Mouse (Mus musculus) embryonic facial prominence, embryonic 12.5 days (tissue): ENCODE measurements at regions not wholly inside any gene's neighbourhood (a gene's known extent, or its start where the extent isn't known, plus 50 kb on each side); places are given as distances from the start of the nearest gene placed in this dataset.

Source experiments
- ATAC-seq: fragments of 200-750 bp; cut with Nextera tagmentation; 2 replicates; pipeline ENCODE4 v1.8.0; 2017; ENCODE audit not compliant: insufficient number of reproducible peaks, insufficient read depth, low FRiP score, low TSS enrichment
- H3K27ac ChIP-seq: fragments of 300-500 bp; sonication (generic); 2 replicates; pipeline ENCODE4 v1.5.1; 2016; ENCODE audit warnings: mild to moderate bottlenecking
- H3K27me3 ChIP-seq: fragments of 300-500 bp; sonication (generic); 2 replicates; pipeline ENCODE4 v1.6.1; 2016; ENCODE audit warnings: mild to moderate bottlenecking, moderate library complexity
- H3K36me3 ChIP-seq: fragments of 300-500 bp; sonication (generic); 2 replicates; pipeline ENCODE4 v1.6.1; 2016; ENCODE audit warnings: mild to moderate bottlenecking
- H3K4me1 ChIP-seq: fragments of 300-500 bp; sonication (generic); 2 replicates; pipeline ENCODE4 v1.6.1; 2016
- H3K4me2 ChIP-seq: fragments of 300-500 bp; sonication (generic); replicated peaks from 2 replicates; pipeline ENCODE4 v1.6.1; 2016; ENCODE audit warnings: mild to moderate bottlenecking, moderate library complexity
- H3K4me3 ChIP-seq: fragments of 300-500 bp; sonication (generic); 2 replicates; pipeline ENCODE4 v1.5.1; 2016; ENCODE audit warnings: mild to moderate bottlenecking
- H3K9ac ChIP-seq: fragments of 300-500 bp; sonication (generic); 2 replicates; pipeline ENCODE4 v1.6.1; 2016; ENCODE audit warnings: mild to moderate bottlenecking, moderate library complexity
- H3K9me3 ChIP-seq: fragments of 300-500 bp; sonication (generic); 2 replicates; pipeline ENCODE4 v1.6.1; 2016; ENCODE audit warnings: mild to moderate bottlenecking, moderate library complexity
- WGBS: fragments of 180-500 bp; shearing (Covaris S2); methylation state at CpG from one replicate; pipeline ENCODE4 v1.1.7; 2016; 5-methylcytosine and 5-hydroxymethylcytosine counted together

DNA sequence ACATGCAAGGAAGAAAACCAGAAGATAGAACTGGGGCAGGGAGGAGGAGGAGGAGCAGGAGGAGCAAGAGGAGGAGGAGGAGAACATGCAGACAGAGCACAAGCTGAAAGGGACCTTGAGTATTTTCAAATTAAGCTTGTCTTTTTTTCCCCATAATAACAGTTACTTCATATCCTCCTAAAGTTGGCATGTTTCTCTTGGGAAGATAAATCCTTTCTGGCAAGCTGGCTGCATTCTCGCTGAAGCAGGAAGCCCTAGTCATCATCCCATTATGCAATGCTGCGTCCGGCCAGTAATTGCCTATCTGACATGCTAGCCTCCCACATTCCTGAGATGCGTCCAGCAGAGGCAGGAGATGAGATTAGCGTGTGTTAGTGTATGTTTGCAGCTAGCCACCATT is 112.3 kb downstream of the Trib2 start:
- no peak for ATAC-seq
- H3K27ac ChIP-seq: no peak overlapping the region
- H3K9ac ChIP-seq: no peak overlapping the region
- WGBS: 20% methylated on average over 5 of the region's 5 CpGs
- no peaks in the 10 kb centered on the region for H3K9me3 ChIP-seq
- no peaks in the 10 kb centered on the region for H3K36me3 ChIP-seq
- H3K4me1 ChIP-seq: peaks cover 3% of the 10 kb centered on the region; the same call in 1 of the 2 replicates
- H3K27me3 ChIP-seq: no peaks in the 10 kb centered on the region
- H3K4me3 ChIP-seq: no peak overlapping the region
- H3K4me2 ChIP-seq: no peak overlapping the region

GRCm38 (mm10) chr12:15702137-15702536 is 114.6 kb downstream of the Trib2 start:
- Histone ChIP-seq H3K36me3 (no peaks in the 10 kb centered on the region), H3K9me3 (no peaks in the 10 kb centered on the region), H3K4me2 (no peak overlapping the region), H3K27ac (no peak overlapping the region), H3K4me3 (no peak overlapping the region), H3K9ac (no peak overlapping the region), H3K27me3 (no peaks in the 10 kb centered on the region), H3K4me1 (peaks cover 14% of the 10 kb centered on the region)
- no peak for ATAC-seq
- 96% methylated on average over 1 of the region's 1 CpGs for WGBS

DNA sequence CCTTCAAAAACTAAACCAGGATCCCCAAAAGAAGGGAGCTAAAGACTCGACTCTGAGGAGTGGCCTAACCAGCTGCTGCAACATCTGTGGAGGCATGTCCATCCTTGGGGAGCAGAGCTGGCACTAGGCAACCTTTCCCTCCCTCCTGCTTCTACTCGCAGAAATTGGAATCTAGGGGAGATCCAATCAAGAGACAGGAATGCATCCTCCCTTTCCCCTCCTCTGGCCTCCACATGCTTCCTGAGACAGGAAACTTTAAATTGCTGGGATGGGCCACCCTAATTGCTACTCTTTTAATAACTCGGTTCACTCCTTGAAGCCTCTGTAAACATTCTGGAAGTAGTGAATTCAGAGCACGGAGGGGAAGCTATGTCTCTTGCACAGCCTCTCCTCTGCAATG is 117.9 kb downstream of the Trib2 start:
- Histone ChIP-seq H3K4me2 (no peak overlapping the region), H3K36me3 (no peaks in the 10 kb centered on the region), H3K27me3 (no peaks in the 10 kb centered on the region), H3K9ac (no peak overlapping the region), H3K4me3 (no peak overlapping the region), H3K9me3 (no peaks in the 10 kb centered on the region), H3K27ac (peak overlapping the region; percentile 46; the same call in 1 of the 2 replicates), H3K4me1 (peaks cover 12% of the 10 kb centered on the region)
- WGBS: 20% methylated on average over 4 of the region's 4 CpGs
- ATAC-seq: no peak

GRCm38 (mm10) chr12:15698042-15698771 is 118.5 kb downstream of the Trib2 start:
- no peak for ATAC-seq
- Histone ChIP-seq H3K27ac (peak overlapping the region; percentile 46; the same call in 1 of the 2 replicates), H3K4me1 (peaks cover 12% of the 10 kb centered on the region), H3K9ac (no peak overlapping the region), H3K36me3 (no peaks in the 10 kb centered on the region), H3K4me3 (no peak overlapping the region), H3K9me3 (no peaks in the 10 kb centered on the region), H3K27me3 (no peaks in the 10 kb centered on the region), H3K4me2 (no peak overlapping the region)
- 50% methylated on average over 6 of the region's 6 CpGs for WGBS

DNA sequence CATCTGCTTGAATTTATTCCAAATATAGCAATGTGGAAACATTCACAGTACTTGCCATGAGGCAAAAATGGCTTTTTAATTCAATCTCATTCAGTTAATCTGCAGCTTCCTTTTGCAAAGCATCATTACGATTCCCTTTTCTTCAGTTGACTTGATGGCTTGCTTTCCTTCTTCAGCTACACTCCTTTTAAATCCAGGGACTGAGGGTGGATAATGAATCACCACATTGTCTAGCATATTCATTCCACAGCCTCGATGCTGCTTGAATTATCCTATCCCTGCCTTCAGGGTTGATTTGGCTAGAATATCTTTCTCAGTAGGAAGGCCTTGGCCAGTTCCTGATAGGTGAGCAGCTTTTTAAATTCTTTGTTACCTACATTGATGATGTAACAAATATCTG is 128.4 kb downstream of the Trib2 start:
- H3K36me3 ChIP-seq: no peaks in the 10 kb centered on the region
- H3K4me2 ChIP-seq: no peak overlapping the region
- ATAC-seq: no peak
- H3K27me3 ChIP-seq: no peaks in the 10 kb centered on the region
- no peaks in the 10 kb centered on the region for H3K4me1 ChIP-seq
- no peak overlapping the region for H3K9ac ChIP-seq
- no peak overlapping the region for H3K27ac ChIP-seq
- 72% methylated on average over 2 of the region's 2 CpGs for whole genome bisulfite sequencing
- no peak overlapping the region for H3K4me3 ChIP-seq
- H3K9me3 ChIP-seq: no peaks in the 10 kb centered on the region

GRCm38 (mm10) chr12:15684311-15684710 is 132.4 kb downstream of the Trib2 start:
- WGBS: 50% methylated on average over 5 of the region's 5 CpGs
- ATAC-seq: no peak
- Histone ChIP-seq H3K4me1 (no peaks in the 10 kb centered on the region), H3K4me2 (no peak overlapping the region), H3K36me3 (no peaks in the 10 kb centered on the region), H3K4me3 (no peak overlapping the region), H3K27ac (no peak overlapping the region), H3K9me3 (no peaks in the 10 kb centered on the region), H3K9ac (no peak overlapping the region), H3K27me3 (no peaks in the 10 kb centered on the region)

GRCm38 (mm10) chr12:15681678-15682355 is 134.9 kb downstream of the Trib2 start:
- Histone ChIP-seq H3K27ac (no peak overlapping the region), H3K9ac (no peak overlapping the region), H3K27me3 (no peaks in the 10 kb centered on the region), H3K4me1 (no peaks in the 10 kb centered on the region), H3K4me3 (no peak overlapping the region), H3K4me2 (no peak overlapping the region), H3K9me3 (no peaks in the 10 kb centered on the region), H3K36me3 (no peaks in the 10 kb centered on the region)
- WGBS: 82% methylated on average over 5 of the region's 5 CpGs
- ATAC-seq: no peak

- WGBS: 76% methylated on average over 3 of the region's 3 CpGs
- Histone ChIP-seq H3K27ac (no peak overlapping the region), H3K4me2 (no peak overlapping the region), H3K9me3 (no peaks in the 10 kb centered on the region), H3K4me3 (no peak overlapping the region), H3K27me3 (no peaks in the 10 kb centered on the region), H3K36me3 (no peaks in the 10 kb centered on the region), H3K4me1 (no peaks in the 10 kb centered on the region), H3K9ac (no peak overlapping the region)
- no peak for ATAC-seq
Observed at GRCm38 (mm10) chr12:15676127-15676526, 140.6 kb downstream of the Trib2 start.

DNA sequence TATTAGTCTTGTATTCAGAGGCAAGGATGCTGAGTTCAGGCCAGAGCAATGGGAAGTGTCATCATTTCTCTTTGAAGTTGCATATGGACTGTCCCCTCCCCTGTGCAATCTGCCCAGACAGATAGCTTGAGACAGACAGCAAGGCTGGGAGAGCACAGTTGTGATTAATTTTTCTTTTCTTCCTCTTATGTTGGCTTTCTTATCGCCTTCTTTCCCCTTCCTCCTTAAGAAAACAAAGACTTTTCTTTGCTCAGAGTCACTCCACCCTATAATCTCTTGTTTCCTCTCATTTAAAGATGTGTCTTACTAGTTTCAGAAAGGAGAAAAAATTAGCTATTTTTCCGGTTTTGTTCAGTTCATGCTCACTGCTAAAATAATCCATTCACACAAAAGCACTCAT is 157.0 kb downstream of the Trib2 start:
- 73% methylated on average over 2 of the region's 2 CpGs for WGBS
- H3K27ac ChIP-seq: no peak overlapping the region
- H3K4me2 ChIP-seq: no peak overlapping the region
- no peaks in the 10 kb centered on the region for H3K27me3 ChIP-seq
- H3K4me3 ChIP-seq: no peak overlapping the region
- H3K9ac ChIP-seq: no peak overlapping the region
- H3K4me1 ChIP-seq: no peaks in the 10 kb centered on the region
- no peaks in the 10 kb centered on the region for H3K9me3 ChIP-seq
- no peak for ATAC-seq
- H3K36me3 ChIP-seq: no peaks in the 10 kb centered on the region

DNA sequence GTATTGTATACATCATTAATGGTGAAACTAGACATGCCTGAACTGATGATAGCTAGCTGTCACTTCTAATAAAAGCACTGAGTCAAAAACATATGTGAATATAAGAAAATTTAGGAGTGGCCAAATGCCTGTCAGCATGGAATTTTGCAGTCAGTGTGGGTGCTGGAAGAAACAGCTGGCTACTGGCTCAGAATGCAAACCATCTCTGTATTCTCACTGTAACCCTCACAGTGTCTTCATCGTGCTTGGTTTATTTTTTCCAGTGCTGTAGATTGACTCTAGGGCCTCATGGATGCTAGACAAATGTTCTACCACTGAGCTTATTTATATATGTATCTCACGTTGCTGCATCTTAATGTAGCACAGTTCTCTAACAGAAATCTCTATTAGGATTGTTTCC is 157.4 kb downstream of the Trib2 start:
- H3K4me3 ChIP-seq: no peak overlapping the region
- no peak overlapping the region for H3K27ac ChIP-seq
- no peaks in the 10 kb centered on the region for H3K4me1 ChIP-seq
- H3K27me3 ChIP-seq: no peaks in the 10 kb centered on the region
- H3K36me3 ChIP-seq: no peaks in the 10 kb centered on the region
- H3K4me2 ChIP-seq: no peak overlapping the region
- H3K9ac ChIP-seq: no peak overlapping the region
- H3K9me3 ChIP-seq: no peaks in the 10 kb centered on the region
- ATAC-seq: no peak
- WGBS: 79% methylated on average over 2 of the region's 2 CpGs

- no peak for ATAC-seq
- no peak overlapping the region for H3K4me3 ChIP-seq
- H3K27ac ChIP-seq: no peak overlapping the region
- WGBS: 83% methylated on average over 3 of the region's 3 CpGs
- H3K4me1 ChIP-seq: 0 out of 2 replicates have a peak, but pooled peaks cover 2% of the 10 kb centered on the region
- H3K36me3 ChIP-seq: no peaks in the 10 kb centered on the region
- H3K4me2 ChIP-seq: no peak overlapping the region
- H3K9me3 ChIP-seq: no peaks in the 10 kb centered on the region
- H3K9ac ChIP-seq: no peak overlapping the region
- H3K27me3 ChIP-seq: no peaks in the 10 kb centered on the region
Observed at GRCm38 (mm10) chr12:15657748-15658251, 158.9 kb downstream of the Trib2 start.

DNA sequence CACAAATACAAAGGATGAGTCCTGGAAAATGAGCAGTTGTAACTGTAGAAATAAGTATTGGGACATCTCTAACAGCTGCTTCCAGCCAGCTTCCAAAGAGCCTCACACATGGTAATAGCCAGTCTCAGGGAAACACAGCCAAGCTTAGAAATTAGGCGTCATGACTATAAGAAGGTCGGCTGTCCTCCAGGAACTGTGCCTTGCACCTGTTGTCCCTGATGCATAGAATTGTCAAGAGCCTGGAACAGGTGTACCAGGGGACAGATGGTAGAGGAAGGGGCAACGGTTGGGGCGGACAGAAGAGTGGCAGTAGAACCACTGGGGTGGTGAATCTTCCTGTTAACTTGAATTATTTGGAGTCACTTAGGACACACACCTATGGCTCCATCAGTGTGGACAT is 162.1 kb downstream of the Trib2 start:
- Histone ChIP-seq H3K4me2 (no peak overlapping the region), H3K36me3 (no peaks in the 10 kb centered on the region), H3K27me3 (no peaks in the 10 kb centered on the region), H3K4me1 (0 out of 2 replicates have a peak, but pooled peaks cover 2% of the 10 kb centered on the region), H3K27ac (no peak overlapping the region), H3K9me3 (no peaks in the 10 kb centered on the region), H3K4me3 (no peak overlapping the region), H3K9ac (no peak overlapping the region)
- WGBS: 95% methylated on average over 4 of the region's 4 CpGs
- no peak for ATAC-seq
